ENCODE assay signal across 4 mouse cellular contexts in the genomic region with DNA sequence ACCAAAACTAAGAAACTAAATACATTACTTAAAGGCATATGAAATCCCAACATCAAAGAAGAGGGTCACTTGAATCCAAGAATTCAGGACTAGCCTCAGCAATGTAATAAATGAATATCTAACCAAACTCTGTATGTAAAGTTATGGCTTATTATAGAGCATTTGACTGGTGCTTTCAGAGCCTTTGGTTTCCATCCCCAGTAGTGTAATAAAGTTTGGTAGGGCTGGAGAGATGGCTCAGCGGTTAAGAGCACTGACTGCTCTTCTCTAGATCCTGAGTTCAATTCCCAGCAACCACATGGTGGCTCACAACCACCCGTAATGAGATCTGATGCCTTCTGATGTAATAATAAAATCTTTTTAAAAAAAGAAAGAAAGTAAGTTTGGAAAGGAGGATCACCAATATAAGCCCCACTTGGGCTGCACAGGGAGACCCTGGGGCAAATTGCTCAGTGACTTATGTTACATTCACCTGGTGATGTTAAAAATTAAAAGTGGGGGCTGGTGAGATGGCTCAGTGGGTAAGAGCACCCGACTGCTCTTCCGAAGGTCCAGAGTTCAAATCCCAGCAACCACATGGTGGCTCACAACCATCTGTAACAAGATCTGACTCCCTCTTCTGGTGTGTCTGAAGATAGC. TPM values are rescaled to one million over a fixed set of nuclear protein-coding genes. Genes with fewer than 3 reads are reported as not detected.
"Had no signal": no experiment of that assay in that cellular context is flagged by ENCODE, and none has a peak within 500 bp of the region (broad histone marks: within the 10 kb centered on the region; RNA-seq: fewer than 3 reads in every experiment).

No protein-coding gene starts in this region.

RNA-seq across cellular contexts. Expression of gene Tex14, which starts 59.0 kb away (rescaled TPM):
- total RNA-seq: gastrocnemius, adult 2 months; granulocyte monocyte progenitor cell, adult 5-6 weeks; heart, postnatal 4 days had no signal
- polyA plus RNA-seq: hindbrain, embryonic 10.5 days had no signal
